Mouse (Mus musculus) stomach, embryonic 15.5 days (tissue): ENCODE data around the gene Stox2. TPM values are rescaled to one million over a fixed set of nuclear protein-coding genes. Genes with fewer than 3 reads are reported as not detected.

Experiments used
- ATAC-seq: fragments of 200-750 bp; cut with Nextera tagmentation; 2 replicates; pipeline ENCODE4 v1.8.0; 2017; ENCODE audit warnings: low read depth, moderate number of reproducible peaks, moderate TSS enrichment; ENCODE audit not compliant: insufficient read depth, low FRiP score
- H3K27ac ChIP-seq: fragments of 300-500 bp; sonication (generic); 2 replicates; pipeline ENCODE4 v1.5.1; 2015; ENCODE audit warnings: mild to moderate bottlenecking, inconsistent platforms
- H3K27me3 ChIP-seq: fragments of 300-500 bp; sonication (generic); replicated peaks from 2 replicates; pipeline ENCODE4 v1.6.1; 2015; ENCODE audit warnings: inconsistent platforms
- H3K36me3 ChIP-seq: fragments of 300-500 bp; sonication (generic); 2 replicates; pipeline ENCODE4 v1.6.1; 2015; ENCODE audit warnings: inconsistent platforms
- H3K4me1 ChIP-seq: fragments of 300-500 bp; sonication (generic); 2 replicates; pipeline ENCODE4 v1.6.1; 2015; ENCODE audit warnings: inconsistent platforms
- H3K4me2 ChIP-seq: fragments of 300-500 bp; sonication (generic); 2 replicates; pipeline ENCODE4 v1.6.1; 2015; ENCODE audit warnings: mild to moderate bottlenecking, inconsistent platforms
- H3K4me3 ChIP-seq: fragments of 300-500 bp; sonication (generic); replicated peaks from 2 replicates; pipeline ENCODE4 v1.5.1; 2015; ENCODE audit warnings: inconsistent platforms
- H3K9ac ChIP-seq: fragments of 300-500 bp; sonication (generic); 2 replicates; pipeline ENCODE4 v1.6.1; 2015; ENCODE audit warnings: inconsistent platforms
- H3K9me3 ChIP-seq: fragments of 300-500 bp; sonication (generic); 2 replicates; pipeline ENCODE4 v1.6.1; 2016; ENCODE audit warnings: inconsistent platforms
- WGBS: fragments of 180-500 bp; shearing (Covaris S2); methylation state at CpG from one replicate; pipeline ENCODE4 v1.1.7; 2015; 5-methylcytosine and 5-hydroxymethylcytosine counted together
- polyA plus RNA-seq: library from polyadenylated mRNA; unstranded; fragments of >200 nt; fragmentation: Nextera tagmentation; extraction: Ambion mirVana; gene quantifications from 2 replicates; pipeline ENCODE4 v1.2.1, GENCODE M21; 2015

Gene Stox2
- polyA plus RNA-seq, 1 experiment from 2014 or later, result 11.6 TPM

DNA sequence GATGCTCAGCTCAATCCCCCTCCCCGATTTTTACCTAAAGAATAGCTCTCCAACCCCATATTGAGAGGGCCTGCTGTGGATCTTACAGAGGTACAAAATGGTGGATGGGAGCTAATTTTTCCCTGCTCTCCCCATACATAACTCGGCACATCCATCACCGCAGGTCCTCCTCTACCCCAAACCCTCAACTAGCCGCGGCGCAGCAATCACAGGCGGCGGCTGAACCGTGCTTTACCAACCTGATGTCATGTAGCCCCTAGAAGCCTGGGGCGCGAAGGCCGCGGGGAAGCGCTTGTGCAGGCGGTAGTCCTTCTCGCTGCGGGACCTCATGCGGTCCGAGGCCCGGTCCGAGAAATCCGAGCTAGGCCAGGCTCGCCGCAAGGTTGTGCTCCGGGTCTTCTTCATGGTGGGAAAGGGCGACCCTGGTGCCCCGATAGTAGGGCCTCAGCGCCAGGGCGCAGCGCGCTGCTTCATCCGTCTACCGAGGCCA lies 158.5 kb downstream of the Stox2 start:
- Histone ChIP-seq H3K9me3 (no peaks in the 10 kb centered on the region), H3K27me3 (no peaks in the 10 kb centered on the region), H3K4me3 (peak overlapping the region; percentile 73), H3K9ac (peak overlapping the region; percentile 83), H3K36me3 (no peaks in the 10 kb centered on the region), H3K4me1 (0 out of 2 replicates have a peak, but pooled peaks cover 10% of the 10 kb centered on the region), H3K4me2 (peak overlapping the region; percentile 98), H3K27ac (peak overlapping the region; percentile 79)
- peak; percentile 37; the same call in 1 of the 2 replicates for ATAC-seq
- WGBS, result under 1% methylated on average over 33 of the region's 33 CpGs

DNA sequence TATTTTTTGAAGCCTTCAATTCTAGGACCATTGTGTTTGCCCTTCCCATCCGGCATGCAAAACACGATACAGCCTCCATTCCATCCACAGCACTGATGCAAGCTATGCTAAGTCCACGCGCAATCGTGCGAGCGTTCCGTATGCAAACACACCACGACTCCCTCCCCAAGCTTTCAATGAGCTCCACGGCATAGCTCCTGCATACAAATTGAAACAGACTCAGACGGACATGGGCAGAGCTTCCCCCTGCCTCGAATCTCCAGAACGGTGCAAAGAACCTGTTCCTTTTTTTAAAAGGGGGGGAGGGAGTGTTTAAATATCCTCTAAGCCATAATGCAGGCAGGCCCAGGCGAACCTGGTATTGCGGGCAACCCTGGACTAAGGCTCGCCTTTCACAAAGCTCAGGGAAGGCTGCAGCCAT lies 159.0 kb downstream of the Stox2 start:
- no peak overlapping the region; the same call in 1 of the 2 replicates for H3K27ac ChIP-seq
- no peaks in the 10 kb centered on the region for H3K27me3 ChIP-seq
- H3K9ac ChIP-seq, result peak overlapping the region; percentile 83
- no peak for ATAC-seq
- H3K4me3 ChIP-seq, result peak overlapping the region; percentile 73
- 0 out of 2 replicates have a peak, but pooled peaks cover 13% of the 10 kb centered on the region for H3K4me1 ChIP-seq
- 13% methylated on average over 16 of the region's 16 CpGs for whole genome bisulfite sequencing
- H3K4me2 ChIP-seq, result peak overlapping the region; percentile 98
- no peaks in the 10 kb centered on the region for H3K36me3 ChIP-seq
- no peaks in the 10 kb centered on the region for H3K9me3 ChIP-seq

DNA sequence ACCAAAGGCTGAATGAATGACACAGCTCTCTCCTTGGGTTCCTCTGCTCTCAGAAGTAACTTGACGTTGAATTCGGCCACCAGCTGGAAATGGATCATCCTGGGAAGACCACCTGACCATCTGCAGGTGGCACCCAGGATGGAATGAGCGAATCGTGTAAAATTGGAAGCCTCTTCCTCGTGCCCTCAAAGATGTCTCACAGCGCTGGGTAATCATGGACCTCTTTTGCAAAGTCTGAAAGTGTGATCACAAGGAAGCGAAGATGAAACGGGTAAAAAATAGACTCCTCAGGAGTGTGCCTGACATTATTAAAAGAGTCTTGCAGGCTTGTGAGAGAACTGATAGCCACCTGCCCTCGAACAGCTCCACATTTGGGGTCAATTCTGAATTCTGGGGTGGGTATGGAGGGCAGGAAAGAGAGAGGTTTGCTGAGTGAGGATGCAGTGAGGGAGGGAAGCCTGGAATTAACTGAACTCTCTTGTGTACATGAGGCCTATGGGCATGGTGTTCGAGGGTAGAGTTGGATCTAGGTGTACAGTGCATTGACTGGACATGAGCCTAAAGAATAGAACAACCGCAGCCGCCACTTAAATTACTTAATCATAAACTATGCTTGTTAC lies 160.0 kb downstream of the Stox2 start:
- H3K4me3 ChIP-seq, result peak overlapping the region; percentile 73
- no peaks in the 10 kb centered on the region for H3K9me3 ChIP-seq
- H3K27me3 ChIP-seq, result no peaks in the 10 kb centered on the region
- no peaks in the 10 kb centered on the region for H3K36me3 ChIP-seq
- H3K4me2 ChIP-seq, result peak overlapping the region; percentile 98
- 83% methylated on average over 12 of the region's 12 CpGs for WGBS
- no peak for ATAC-seq
- H3K27ac ChIP-seq, result no peak overlapping the region
- no peak overlapping the region for H3K9ac ChIP-seq
- 0 out of 2 replicates have a peak, but pooled peaks cover 14% of the 10 kb centered on the region for H3K4me1 ChIP-seq

DNA sequence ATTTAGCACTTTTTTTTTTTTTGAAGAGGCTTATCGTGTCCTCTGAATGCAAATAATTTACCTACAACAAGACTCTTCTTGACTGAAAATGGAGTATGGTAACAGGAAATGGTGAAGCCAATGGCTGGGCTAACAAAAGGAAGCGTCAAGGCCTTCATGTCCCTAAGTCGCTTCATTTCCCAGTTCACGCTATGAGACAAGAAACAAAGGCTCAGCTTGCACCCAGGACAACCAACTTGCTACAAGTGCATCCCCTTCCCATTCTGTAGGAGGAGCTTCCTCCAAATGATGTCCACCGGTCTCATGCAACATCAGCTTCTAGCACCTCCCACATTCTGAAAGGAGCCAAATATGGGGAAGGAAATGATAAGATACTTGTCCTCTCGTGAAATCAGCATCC lies 160.7 kb downstream of the Stox2 start:
- Histone ChIP-seq H3K9me3 (no peaks in the 10 kb centered on the region), H3K36me3 (no peaks in the 10 kb centered on the region), H3K9ac (no peak overlapping the region), H3K4me1 (0 out of 2 replicates have a peak, but pooled peaks cover 14% of the 10 kb centered on the region), H3K27ac (no peak overlapping the region), H3K4me2 (no peak overlapping the region), H3K4me3 (no peak overlapping the region), H3K27me3 (no peaks in the 10 kb centered on the region)
- ATAC-seq, result no peak
- 78% methylated on average over 6 of the region's 6 CpGs for WGBS

DNA sequence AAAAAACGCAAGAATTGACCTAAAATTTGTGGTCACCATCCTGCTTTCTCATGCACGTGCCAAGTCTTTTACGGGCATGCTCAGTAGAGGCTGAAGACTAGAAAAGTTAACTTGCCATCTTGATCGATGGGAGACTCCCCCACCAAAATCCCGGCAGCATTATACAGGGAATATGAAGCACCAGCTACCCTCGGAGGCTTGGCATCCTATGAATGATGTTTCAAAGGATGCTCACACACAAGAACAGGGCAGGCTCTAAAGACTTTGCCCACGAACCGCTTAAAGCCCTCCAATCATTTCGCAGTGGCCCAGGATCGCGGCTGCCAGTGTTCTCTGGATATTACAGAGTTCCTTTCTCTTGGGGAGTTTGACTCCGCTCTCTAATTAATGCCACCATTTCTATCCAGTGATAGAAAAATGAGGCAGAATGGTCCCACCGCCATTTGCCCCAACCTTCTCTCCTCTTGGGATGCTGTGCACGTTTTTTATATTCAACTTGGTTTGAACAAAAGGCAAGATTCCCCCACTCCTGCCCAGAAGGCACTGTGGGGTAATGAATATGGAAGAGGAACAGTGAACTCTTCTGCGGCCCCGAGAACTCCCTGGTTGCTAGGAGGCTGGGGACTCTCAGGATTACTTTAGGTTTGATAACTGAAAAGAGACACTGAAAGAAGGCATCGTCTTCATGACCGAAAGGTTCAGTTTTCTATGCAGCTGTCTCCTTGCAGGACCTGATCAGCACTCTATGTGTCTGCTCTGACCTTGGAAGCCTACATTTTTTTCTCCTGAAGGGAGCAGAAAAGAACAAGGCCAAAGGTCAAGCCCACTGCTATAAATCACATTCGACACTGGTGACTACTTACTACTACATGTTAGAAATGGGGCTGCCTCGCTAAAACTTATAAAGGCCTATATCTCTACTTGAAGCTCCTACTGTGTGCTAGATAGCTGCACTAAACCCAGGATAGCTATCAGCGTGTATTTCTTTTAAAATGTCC lies 161.5 kb downstream of the Stox2 start:
- 82% methylated on average over 21 of the region's 21 CpGs for WGBS
- 0 out of 2 replicates have a peak, but pooled peaks cover 12% of the 10 kb centered on the region for H3K4me1 ChIP-seq
- H3K4me2 ChIP-seq, result no peak overlapping the region
- no peaks in the 10 kb centered on the region for H3K27me3 ChIP-seq
- H3K36me3 ChIP-seq, result no peaks in the 10 kb centered on the region
- no peak overlapping the region for H3K27ac ChIP-seq
- H3K9me3 ChIP-seq, result no peaks in the 10 kb centered on the region
- no peak for ATAC-seq
- H3K9ac ChIP-seq, result no peak overlapping the region
- H3K4me3 ChIP-seq, result no peak overlapping the region

DNA sequence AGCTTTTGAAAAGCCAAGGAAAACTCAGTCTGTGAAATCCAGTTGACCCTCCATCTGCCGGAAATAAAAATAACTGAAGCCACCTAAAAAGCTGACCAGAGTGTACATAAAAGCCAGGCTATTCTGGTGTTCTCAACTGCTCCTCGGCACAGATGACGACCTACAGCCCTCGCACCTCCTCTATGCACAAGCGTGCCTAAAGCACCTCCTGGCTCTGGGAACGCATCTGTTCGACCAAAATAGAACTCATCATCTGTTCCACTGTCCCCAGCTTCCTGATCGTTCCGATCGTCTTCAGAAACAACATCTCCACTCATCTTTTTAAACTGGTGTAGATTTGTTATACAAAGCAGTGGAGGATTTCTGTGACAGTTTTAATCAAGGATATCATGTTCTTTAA lies 166.3 kb downstream of the Stox2 start:
- no peaks in the 10 kb centered on the region for H3K36me3 ChIP-seq
- 0 out of 2 replicates have a peak, but pooled peaks cover 7% of the 10 kb centered on the region for H3K4me1 ChIP-seq
- no peak overlapping the region for H3K4me2 ChIP-seq
- no peaks in the 10 kb centered on the region for H3K27me3 ChIP-seq
- H3K9me3 ChIP-seq, result no peaks in the 10 kb centered on the region
- 58% methylated on average over 10 of the region's 10 CpGs for WGBS
- H3K9ac ChIP-seq, result no peak overlapping the region
- no peak for ATAC-seq
- H3K4me3 ChIP-seq, result no peak overlapping the region
- no peak overlapping the region for H3K27ac ChIP-seq

DNA sequence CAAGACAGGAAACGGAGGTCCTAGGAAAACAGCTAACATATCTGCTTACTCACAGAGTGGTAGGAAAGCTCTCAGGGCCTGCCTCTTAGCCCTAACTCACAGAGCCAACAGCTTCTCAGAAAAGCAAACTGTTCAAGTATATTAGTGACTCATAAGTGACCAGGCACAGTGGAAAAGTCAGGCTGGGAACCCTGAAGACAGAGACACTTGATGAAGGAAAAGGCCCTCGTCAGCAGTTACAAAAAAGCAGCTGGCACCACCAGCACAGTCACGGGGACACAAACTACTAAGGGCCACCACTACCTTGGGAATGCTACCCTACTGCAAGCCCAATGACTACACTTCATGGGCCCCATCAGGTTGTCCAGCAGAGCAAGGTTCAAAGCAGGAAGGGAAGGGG lies 168.0 kb downstream of the Stox2 start:
- H3K27ac ChIP-seq, result no peak overlapping the region
- 87% methylated on average over 3 of the region's 3 CpGs for WGBS
- no peaks in the 10 kb centered on the region for H3K36me3 ChIP-seq
- H3K9me3 ChIP-seq, result no peaks in the 10 kb centered on the region
- no peaks in the 10 kb centered on the region for H3K27me3 ChIP-seq
- no peak for ATAC-seq
- 0 out of 2 replicates have a peak, but pooled peaks cover 7% of the 10 kb centered on the region for H3K4me1 ChIP-seq
- H3K4me2 ChIP-seq, result no peak overlapping the region
- H3K9ac ChIP-seq, result no peak overlapping the region
- no peak overlapping the region for H3K4me3 ChIP-seq

DNA sequence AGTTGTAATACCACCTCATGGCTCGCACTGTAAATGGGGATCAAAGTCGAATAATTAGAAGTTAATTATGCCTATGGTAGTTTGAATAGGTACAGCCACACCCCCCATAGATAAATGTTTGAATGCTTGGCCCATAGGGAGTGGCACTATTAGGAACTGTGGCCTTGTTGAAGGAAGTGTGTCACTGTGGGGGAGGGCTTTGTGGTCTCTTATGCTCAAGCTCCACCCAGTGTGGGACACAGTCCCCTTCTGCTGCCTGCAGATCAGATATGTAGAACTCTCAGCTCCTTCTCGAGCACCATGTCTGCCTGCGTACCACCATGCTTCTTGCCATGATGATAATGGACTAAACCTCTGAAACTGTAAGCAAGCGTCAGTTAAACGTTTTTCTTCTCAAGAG lies 177.2 kb downstream of the Stox2 start:
- Histone ChIP-seq H3K36me3 (no peaks in the 10 kb centered on the region), H3K9me3 (no peaks in the 10 kb centered on the region), H3K27me3 (no peaks in the 10 kb centered on the region), H3K4me1 (0 out of 2 replicates have a peak, but pooled peaks cover 5% of the 10 kb centered on the region), H3K27ac (no peak overlapping the region), H3K4me2 (0 out of 2 replicates have a peak overlapping the region, but pooled peaks have one; percentile 2), H3K4me3 (no peak overlapping the region), H3K9ac (no peak overlapping the region)
- ATAC-seq, result no peak
- WGBS, result 92% methylated on average over 6 of the region's 6 CpGs

DNA sequence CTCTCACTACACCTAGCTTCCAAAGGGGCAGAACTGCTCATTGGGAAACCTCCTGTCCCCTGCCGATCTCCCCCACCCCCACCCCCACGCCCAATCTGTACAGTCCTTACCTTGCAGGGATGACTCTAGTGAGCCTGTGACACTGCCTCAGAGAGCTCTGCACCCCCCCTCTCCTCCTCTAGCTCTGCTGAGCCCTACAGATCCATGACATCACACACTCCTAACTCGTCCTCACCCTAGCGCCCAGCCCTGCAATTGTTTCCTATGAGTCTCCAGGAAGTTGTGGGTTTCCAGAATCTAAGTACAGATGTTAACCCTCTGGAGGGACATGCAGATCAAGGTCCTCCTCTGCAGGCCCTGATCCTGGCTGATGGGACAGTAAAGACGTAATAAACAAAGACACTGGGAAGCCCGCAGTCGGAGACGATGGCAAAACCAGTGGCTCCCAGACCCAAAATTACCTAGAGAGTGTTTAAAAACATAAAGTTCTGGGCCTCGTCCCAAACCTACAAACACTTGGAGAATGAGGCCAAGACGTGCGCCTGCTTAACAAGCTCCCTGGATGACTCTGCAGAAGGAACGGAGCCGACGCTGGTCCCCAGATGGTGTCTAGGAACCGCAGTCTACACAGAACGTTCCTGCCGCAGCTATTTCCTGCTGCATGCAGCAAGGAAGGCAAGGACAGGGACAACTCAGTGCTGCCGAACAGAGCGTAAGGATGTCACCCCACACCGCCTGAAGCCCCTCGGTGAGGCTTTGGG lies 177.9 kb downstream of the Stox2 start:
- H3K27ac ChIP-seq, result no peak overlapping the region
- H3K9me3 ChIP-seq, result no peaks in the 10 kb centered on the region
- no peak overlapping the region for H3K9ac ChIP-seq
- ATAC-seq, result no peak
- 0 out of 2 replicates have a peak overlapping the region, but pooled peaks have one; percentile 2 for H3K4me2 ChIP-seq
- no peaks in the 10 kb centered on the region for H3K27me3 ChIP-seq
- 65% methylated on average over 21 of the region's 21 CpGs for WGBS
- 0 out of 2 replicates have a peak, but pooled peaks cover 5% of the 10 kb centered on the region for H3K4me1 ChIP-seq
- H3K4me3 ChIP-seq, result no peak overlapping the region
- no peaks in the 10 kb centered on the region for H3K36me3 ChIP-seq

DNA sequence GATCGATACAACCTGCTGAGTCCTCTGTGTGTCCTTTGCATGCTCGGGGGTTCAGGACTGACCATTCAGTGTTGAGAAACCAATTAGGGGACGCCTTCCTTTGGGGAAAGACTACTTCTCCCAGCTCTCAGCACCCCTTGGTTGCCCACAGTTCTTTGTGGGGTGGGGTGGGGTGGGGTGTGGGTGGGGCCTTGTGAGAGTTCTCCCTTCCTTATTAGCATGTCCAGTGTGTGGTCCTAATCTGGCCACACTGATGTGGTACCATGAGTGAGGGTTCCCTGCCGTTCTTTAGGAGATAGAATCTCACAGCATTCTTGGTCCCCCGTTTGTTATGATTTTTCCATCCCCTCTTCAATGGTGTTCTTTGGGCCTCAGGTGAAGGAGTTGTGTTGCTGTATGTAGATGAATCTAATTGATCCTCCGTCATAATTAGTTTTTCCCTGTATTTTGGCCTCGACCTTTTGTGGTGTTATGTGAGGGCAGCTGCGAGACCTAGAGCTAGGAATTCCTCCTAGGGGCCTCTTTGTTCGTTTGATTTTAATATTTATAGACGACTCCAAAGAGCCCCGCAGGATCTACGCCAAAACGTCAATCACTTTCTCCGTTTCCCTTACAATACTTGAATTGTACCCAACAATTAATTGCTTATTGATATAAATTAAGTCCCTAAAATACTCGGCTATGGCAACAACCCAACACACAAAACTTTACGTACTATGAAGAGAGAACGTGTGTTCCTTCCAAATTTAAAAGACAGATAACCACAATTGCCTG lies 182.9 kb downstream of the Stox2 start:
- no peak overlapping the region for H3K4me3 ChIP-seq
- 77% methylated on average over 17 of the region's 17 CpGs for WGBS

More for the DNA sequence above, 182.9 kb downstream of the Stox2 start:
- no peaks in the 10 kb centered on the region for H3K27me3 ChIP-seq
- no peaks in the 10 kb centered on the region for H3K9me3 ChIP-seq
- H3K4me1 ChIP-seq, result no peaks in the 10 kb centered on the region
- H3K36me3 ChIP-seq, result no peaks in the 10 kb centered on the region
- no peak overlapping the region for H3K27ac ChIP-seq
- H3K9ac ChIP-seq, result no peak overlapping the region
- H3K4me2 ChIP-seq, result no peak overlapping the region
- no peak for ATAC-seq
